Mouse (Mus musculus) lung, postnatal 0 days (tissue): Measurements from ENCODE around the gene Cpm.

Experiments
- CTCF ChIP-seq: IDR thresholded peaks from 2 replicates; pipeline ENCODE4 v1.5.1; 2016; ENCODE audit warnings: antibody characterized with exemption, mild to moderate bottlenecking
- EP300 ChIP-seq: IDR thresholded peaks from 2 replicates; pipeline ENCODE4 v1.6.1; 2016; ENCODE audit warnings: antibody characterized with exemption, mild to moderate bottlenecking, control low read depth

- no peak for TF ChIP-seq CTCF
- TF ChIP-seq EP300: no peak
These were observed 52.2 kb downstream of the Cpm start for GRCm38 (mm10) chr10:117681543-117681942.
